ENCODE assay signal across 8 mouse cellular contexts in the genomic region with DNA sequence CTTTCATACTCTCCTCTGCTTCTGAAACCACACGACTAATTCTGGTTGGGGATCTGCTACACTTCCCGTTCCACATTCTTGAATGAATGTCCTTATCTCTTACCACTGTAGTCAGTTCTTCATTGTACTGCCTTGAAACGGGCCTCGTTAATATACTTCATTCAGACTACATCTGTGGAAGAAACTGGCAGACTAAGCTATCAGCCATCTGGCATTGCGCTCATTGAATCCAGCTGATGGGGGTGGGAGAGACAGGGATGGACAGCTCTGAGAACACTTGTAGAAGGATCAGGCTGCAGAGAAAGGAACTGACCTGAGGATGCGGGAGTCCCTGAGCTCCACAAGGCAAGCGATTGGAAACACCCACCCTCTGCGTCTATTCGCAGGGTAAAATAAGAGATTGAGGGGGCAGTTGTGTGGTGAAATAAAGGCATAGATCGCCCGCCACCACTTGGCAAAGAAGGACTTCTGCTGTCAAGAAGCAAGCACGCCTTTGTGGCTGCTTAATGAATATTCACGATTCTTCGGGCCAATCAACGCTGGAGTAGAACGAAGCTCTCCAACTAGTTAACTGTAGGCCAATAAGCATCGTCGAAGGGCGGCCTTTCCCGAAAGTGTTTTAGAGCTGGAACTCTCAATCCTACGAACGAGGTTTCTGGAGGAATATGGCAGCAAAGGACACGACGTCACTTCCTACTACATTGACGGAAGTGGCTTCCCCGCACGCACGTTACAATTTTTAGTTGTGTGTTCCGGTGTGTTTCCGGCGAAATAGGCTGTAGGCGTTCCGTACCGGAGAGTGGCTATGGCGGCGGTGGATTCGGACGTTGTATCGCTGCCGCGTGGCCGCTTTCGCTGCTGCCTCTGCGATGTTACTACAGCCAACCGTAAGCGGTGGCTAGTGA. TPM values are rescaled to one million over a fixed set of nuclear protein-coding genes. Genes with fewer than 3 reads are reported as not detected.
DNase-seq lines count a peak whose midpoint lies in the region; ATAC-seq and TF ChIP-seq lines count a peak whose summit lies in the region.

A gene (plus strand): TSS at position 713 of the 905 bp plus-strand sequence.

- peaks cover 47% of the 10 kb centered on the region for H3K79me2 ChIP-seq in C2C12 (ENCODE audit: control insufficient read depth, insufficient read depth)
- H3K79me2 ChIP-seq in liver, adult 2 months (ENCODE audit: control insufficient read depth, insufficient read depth, low read length), result peaks cover 12% of the 10 kb centered on the region; the same call in 1 of the 2 replicates
- peaks cover 34% of the 10 kb centered on the region for H3K79me2 ChIP-seq in myocyte (ENCODE audit: control insufficient read depth, insufficient read depth)

- H3K9ac ChIP-seq in heart, embryonic 11.5 days (ENCODE audit: low read depth, low read length), result peak within 1 kb of the TSS; percentile 85
- H3K9ac ChIP-seq in kidney, embryonic 16.5 days (replicated peaks; ENCODE audit: low read length), result peak within 1 kb of the TSS; percentile 84
- peak within 1 kb of the TSS; percentile 75 for H3K9ac ChIP-seq in liver, adult 2 months (ENCODE audit: low read depth, low read length)

- DNase-seq in brain, embryonic 14.5 days (ENCODE audit: low read depth), result peak; percentile 100
- peak; percentile 99 for DNase-seq in liver, adult 2 months (ENCODE audit: extremely low read depth, low read depth, low spot score)
- DNase-seq in splenic B cell, adult 2 months (ENCODE audit: low read depth, low spot score), result peak; percentile 97

- peak within 1 kb of the TSS; percentile 71 for H3K27ac ChIP-seq in heart, embryonic 11.5 days (ENCODE audit: low read depth, low read length)
- H3K27ac ChIP-seq in kidney, embryonic 16.5 days (ENCODE audit: low read length), result peak within 1 kb of the TSS; percentile 66
- peak within 1 kb of the TSS; percentile 29 for H3K27ac ChIP-seq in liver, adult 2 months (replicated peaks; ENCODE audit: insufficient read depth, low read depth, low read length)

- H3ac ChIP-seq in C2C12 (ENCODE audit: control insufficient read depth, insufficient read length, low read depth), result peak within 1 kb of the TSS; percentile 95
- H3ac ChIP-seq in myocyte (ENCODE audit: control insufficient read depth, insufficient read length), result peak within 1 kb of the TSS; percentile 41

- peaks cover 63% of the 10 kb centered on the region for H3K36me3 ChIP-seq in C2C12 (ENCODE audit: control insufficient read depth, insufficient read depth)
- H3K36me3 ChIP-seq in erythroblast, embryonic 14.5 days (ENCODE audit: control insufficient read depth), result peaks cover 75% of the 10 kb centered on the region
- H3K36me3 ChIP-seq in heart, embryonic 11.5 days (ENCODE audit: control insufficient read depth, insufficient read depth, low read length), result peaks cover 24% of the 10 kb centered on the region
- H3K36me3 ChIP-seq in kidney, embryonic 16.5 days (ENCODE audit: insufficient read depth, low read length), result peaks cover 47% of the 10 kb centered on the region
- H3K36me3 ChIP-seq in liver, adult 2 months (ENCODE audit: control insufficient read depth, insufficient read depth, low read length), result peaks cover 33% of the 10 kb centered on the region
- H3K36me3 ChIP-seq in myocyte (ENCODE audit: control insufficient read depth, insufficient read depth), result peaks cover 39% of the 10 kb centered on the region
- peaks cover 19% of the 10 kb centered on the region for H3K36me3 ChIP-seq in splenic B cell, adult 2 months (ENCODE audit: control insufficient read depth, insufficient read depth, low read length, poor library complexity, severe bottlenecking)

- ATAC-seq in heart, embryonic 11.5 days (replicated peaks; ENCODE audit: insufficient number of reproducible peaks, low FRiP score, low TSS enrichment), result peak; percentile 90
- ATAC-seq in kidney, embryonic 16.5 days (ENCODE audit: low FRiP score, low TSS enrichment), result peak; percentile 94

- TF ChIP-seq POLR2A in brain, embryonic 14.5 days (IDR thresholded peaks at IDR 0.05; ENCODE audit: borderline replicate concordance, extremely low read depth, insufficient read depth, insufficient read length, poor library complexity, severe bottlenecking), result no peak
- TF ChIP-seq POLR2A in liver, adult 2 months (IDR thresholded peaks at IDR 0.05; ENCODE audit: extremely low read depth, insufficient read depth, low read length), result 0 out of 2 replicates have a peak, but pooled peaks have one; percentile 44
- peak; percentile 84 for TF ChIP-seq POLR2A in myocyte (IDR thresholded peaks at IDR 0.05; ENCODE audit: insufficient read length, low read depth)

- H3K4me3 ChIP-seq in C2C12 (ENCODE audit: insufficient read depth, poor library complexity, severe bottlenecking) (peak within 1 kb of the TSS; percentile 86), myocyte (peak within 1 kb of the TSS; percentile 80)
- peak within 1 kb of the TSS; percentile 88 for H3K4me3 ChIP-seq in erythroblast, embryonic 14.5 days (replicated peaks)
- H3K4me3 ChIP-seq in heart, embryonic 11.5 days (ENCODE audit: low read depth, low read length), result peak within 1 kb of the TSS; percentile 86
- H3K4me3 ChIP-seq in kidney, embryonic 16.5 days (ENCODE audit: low read length), result peak within 1 kb of the TSS; percentile 89
- H3K4me3 ChIP-seq in liver, adult 2 months (ENCODE audit: insufficient read depth, low read depth, low read length), result peak within 1 kb of the TSS; percentile 67

- H3K27me3 ChIP-seq in C2C12 (ENCODE audit: control insufficient read depth, insufficient read depth, insufficient read length), result no peaks in the 10 kb centered on the region
- H3K27me3 ChIP-seq in erythroblast, embryonic 14.5 days (ENCODE audit: control insufficient read depth), result no peaks in the 10 kb centered on the region
- H3K27me3 ChIP-seq in heart, embryonic 11.5 days (ENCODE audit: control insufficient read depth, insufficient read depth, low read length), result no peaks in the 10 kb centered on the region
- H3K27me3 ChIP-seq in kidney, embryonic 16.5 days (ENCODE audit: insufficient read depth, low read length), result no peaks in the 10 kb centered on the region
- no peaks in the 10 kb centered on the region for H3K27me3 ChIP-seq in liver, adult 2 months (ENCODE audit: control insufficient read depth, insufficient read depth, low read length)
- no peaks in the 10 kb centered on the region for H3K27me3 ChIP-seq in myocyte (ENCODE audit: control insufficient read depth, insufficient read depth, insufficient read length)
- no peaks in the 10 kb centered on the region for H3K27me3 ChIP-seq in splenic B cell, adult 2 months (ENCODE audit: control insufficient read depth, insufficient read depth, low read length, poor library complexity, severe bottlenecking)

- no peak for TF ChIP-seq CTCF in C2C12 (IDR thresholded peaks at IDR 0.05; ENCODE audit: control insufficient read depth, insufficient read depth, insufficient read length)
- no peak for TF ChIP-seq CTCF in brain, embryonic 14.5 days (IDR thresholded peaks at IDR 0.05; ENCODE audit: borderline replicate concordance, extremely low read depth, insufficient read depth, insufficient read length)
- no peak for TF ChIP-seq CTCF in liver, adult 2 months (IDR thresholded peaks at IDR 0.05; ENCODE audit: low read depth, low read length)

- H3K79me3 ChIP-seq in C2C12 (ENCODE audit: low read depth), result peaks cover 32% of the 10 kb centered on the region

- H3K4me2 ChIP-seq in heart, embryonic 11.5 days, result peak within 1 kb of the TSS; percentile 91
- peak within 1 kb of the TSS; percentile 69 for H3K4me2 ChIP-seq in kidney, embryonic 16.5 days (replicated peaks; ENCODE audit: low read depth, low read length)
- H3K4me2 ChIP-seq in myocyte (ENCODE audit: low read depth), result peak within 1 kb of the TSS; percentile 96

- H3K9me3 ChIP-seq in erythroblast, embryonic 14.5 days (ENCODE audit: control insufficient read depth, low read length), result no peaks in the 10 kb centered on the region
- no peaks in the 10 kb centered on the region for H3K9me3 ChIP-seq in heart, embryonic 11.5 days (replicated peaks; ENCODE audit: control insufficient read depth, low read length)
- H3K9me3 ChIP-seq in kidney, embryonic 16.5 days (ENCODE audit: low read length), result no peaks in the 10 kb centered on the region

- 2% methylated on average over 46 of the region's 46 CpGs for WGBS in heart, embryonic 11.5 days (ENCODE audit: insufficient replicate concordance)
- WGBS in kidney, embryonic 16.5 days, result 4% methylated on average over 46 of the region's 46 CpGs
- WGBS in liver, adult 2 months, result 5% methylated on average over 46 of the region's 46 CpGs

- H3K4me1 ChIP-seq in erythroblast, embryonic 14.5 days (ENCODE audit: control insufficient read depth), result peaks cover 44% of the 10 kb centered on the region
- H3K4me1 ChIP-seq in heart, embryonic 11.5 days (ENCODE audit: control insufficient read depth, insufficient read depth, low read length), result peaks cover 7% of the 10 kb centered on the region; the same call in 1 of the 2 replicates
- peaks cover 16% of the 10 kb centered on the region for H3K4me1 ChIP-seq in kidney, embryonic 16.5 days (ENCODE audit: insufficient read depth, low read length)
- peaks cover 3% of the 10 kb centered on the region for H3K4me1 ChIP-seq in liver, adult 2 months (ENCODE audit: control insufficient read depth, insufficient read depth, low read length)

TF ChIP-seq in C2C12, 6 proteins besides CTCF, POLR2A, EP300 and RAD21 (continues in another document):
- TF ChIP-seq MYOG (IDR thresholded peaks at IDR 0.05; ENCODE audit: control insufficient read depth, extremely low read depth, insufficient read length), result no peak
- TF ChIP-seq MAX (IDR thresholded peaks at IDR 0.05), result peak; percentile 93
- TF ChIP-seq USF1 (IDR thresholded peaks at IDR 0.05; ENCODE audit: low read depth), result no peak
- TF ChIP-seq FOSL1 (IDR thresholded peaks at IDR 0.05; ENCODE audit: insufficient read depth, low read length, poor library complexity, severe bottlenecking), result no peak
- no peak for TF ChIP-seq MYOD1 (IDR thresholded peaks at IDR 0.05; ENCODE audit: control insufficient read depth, insufficient read length, low read depth)

TF ChIP-seq in myocyte, 11 proteins besides CTCF, POLR2A, EP300 and RAD21 (continues in another document):
- no peak for TF ChIP-seq MYOG (IDR thresholded peaks at IDR 0.05; ENCODE audit: control insufficient read depth in 1 of 3, insufficient read depth in 1 of 3, insufficient read length in 2 of 3, low read depth in 2 of 3)
- no peak for TF ChIP-seq REST (IDR thresholded peaks at IDR 0.05; ENCODE audit: insufficient read depth, insufficient read length)
- TF ChIP-seq TCF3 (IDR thresholded peaks at IDR 0.05; ENCODE audit: insufficient read length, low read depth), result no peak
- TF ChIP-seq MYOD1 (IDR thresholded peaks at IDR 0.05; ENCODE audit: control insufficient read depth in 1 of 3, insufficient read length in 2 of 3, low read depth in 2 of 3), result peak in 1 of 3 experiments; percentile 12

RNA-seq across cellular contexts. Expression of the gene that starts here (rescaled TPM):
- polyA plus RNA-seq in C2C12 (2012; fragmentation: generic; extraction: Trizol) (24.2 TPM), myocyte (2012; fragmentation: generic; extraction: Trizol) (24.9 TPM)
- 25.3 and 31.5 TPM in 2 replicates for polyA plus RNA-seq in brain, embryonic 14.5 days (2012; rRNA removed)
- polyA plus RNA-seq in erythroblast, embryonic 14.5 days (2012), result 1.6 TPM in 2 replicates
- 17.1 and 19.8 TPM in 2 replicates for polyA plus RNA-seq in heart, embryonic 11.5 days (2014; fragmentation: Nextera tagmentation; extraction: Ambion mirVana)
- polyA plus RNA-seq in kidney, embryonic 16.5 days (2015; fragmentation: Nextera tagmentation; extraction: Ambion mirVana), result 36.0 and 38.3 TPM in 2 replicates
- 6.0 and 6.2 TPM in 2 replicates for total RNA-seq in liver, adult 2 months (2014; rRNA removed)
- polyA plus RNA-seq in liver, adult 2 months (2012; rRNA removed), result 9.6 and 14.6 TPM in 2 replicates

Comparison
In these comparisons a context has a peak if more than half of its experiments do, and no peak if none do; other contexts are left out.
1. Peak in every context shown above with its lines: DNase-seq, ATAC-seq, H3K4me3 ChIP-seq and H3K27ac ChIP-seq.